Comparison of ENCODE assay signal across 30 mouse cellular contexts in the genomic region with DNA sequence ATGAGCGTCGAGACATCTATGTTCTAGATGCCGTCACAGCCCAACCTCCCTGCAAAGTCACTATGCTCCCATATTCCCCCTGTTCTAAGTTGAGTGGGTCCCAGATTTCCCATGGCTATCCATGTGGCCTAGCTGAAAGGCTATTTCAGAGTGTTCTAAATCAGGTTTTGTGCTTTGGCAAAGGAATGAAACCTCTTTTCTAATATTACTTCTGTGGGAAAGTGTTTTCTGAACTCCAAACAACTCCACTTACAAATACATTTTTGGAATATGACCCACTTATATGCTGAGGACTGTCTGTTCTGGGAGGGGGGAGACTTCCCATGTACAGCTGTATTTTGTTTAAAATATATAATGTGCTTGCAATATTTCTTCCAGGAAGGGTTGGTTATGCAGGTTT. TPM values are rescaled to one million over a fixed set of nuclear protein-coding genes. Genes with fewer than 3 reads are reported as not detected.
"Had no signal": no experiment of that assay in that cellular context is flagged by ENCODE, and none has a peak within 500 bp of the region (broad histone marks: within the 10 kb centered on the region; RNA-seq: fewer than 3 reads in every experiment).

No protein-coding gene starts in this region.

- H3K4me3 ChIP-seq: embryonic facial prominence, embryonic 10.5 days; embryonic facial prominence, embryonic 12.5 days; embryonic facial prominence, embryonic 13.5 days; embryonic facial prominence, embryonic 15.5 days; erythroblast, embryonic 14.5 days; forebrain, embryonic 10.5 days; forebrain, embryonic 12.5 days; forebrain, embryonic 13.5 days; forebrain, embryonic 15.5 days; gastrocnemius, adult 2 months; heart, adult 2 months had no signal

- ATAC-seq: forebrain, embryonic 13.5 days; forebrain, embryonic 14.5 days; forebrain, embryonic 15.5 days; forebrain, embryonic 16.5 days; forebrain, postnatal 0 days had no signal

- DNase-seq: cerebellum, adult 2 months; cerebellum, adult 8-10 months; cerebellum, adult 9-10 months; cerebellum, adult 9-11 months; cerebellum, postnatal 10 days; cerebellum, postnatal 14 days; cerebellum, postnatal 25 days; cerebellum, postnatal 36 days; embryo, embryonic 11 days; forebrain, postnatal 0 days; gastrocnemius, adult 2 months; gastrocnemius, postnatal 10 days; gastrocnemius, postnatal 14 days; gastrocnemius, postnatal 25 days; heart, adult 11 months; heart, adult 18-20 months; heart, adult 2 months had no signal

- H3K27ac ChIP-seq: embryonic facial prominence, embryonic 10.5 days; embryonic facial prominence, embryonic 12.5 days; embryonic facial prominence, embryonic 13.5 days; embryonic facial prominence, embryonic 15.5 days; forebrain, embryonic 10.5 days; forebrain, embryonic 12.5 days; forebrain, embryonic 13.5 days; forebrain, embryonic 15.5 days; heart, adult 2 months had no signal

RNA-seq across cellular contexts. Expression of a gene that starts 9.4 kb away (rescaled TPM):
- total RNA-seq: common myeloid progenitor, adult 5-6 weeks; granulocyte monocyte progenitor cell, adult 5-6 weeks had no signal
